Mouse (Mus musculus): ENCODE data around the gene Rela.

GRCm38 (mm10) chr19:5693801-5694200, 56.5 kb downstream of the Rela start:
- TF ChIP-seq POLR2A (IDR thresholded peaks at IDR 0.05; ENCODE audit: low read depth, low read length) (no peak), CTCF (IDR thresholded peaks at IDR 0.05; ENCODE audit: borderline replicate concordance, insufficient read depth, low read length) (no peak)

Data from embryonic fibroblast, embryonic 13.5 days (primary cell).